Mouse (Mus musculus) neural tube, embryonic 13.5 days (tissue): Measurements from ENCODE around the gene Ercc1. TPM values are rescaled to one million over a fixed set of nuclear protein-coding genes. Genes with fewer than 3 reads are reported as not detected.

Experiments
- ATAC-seq: fragments of 200-750 bp; cut with Nextera tagmentation; 2 replicates; pipeline ENCODE4 v1.8.0; 2017; ENCODE audit warnings: low read depth, mild to moderate bottlenecking, moderate TSS enrichment, moderate library complexity
- H3K27ac ChIP-seq: fragments of 300-500 bp; sonication (generic); replicated peaks from 2 replicates; pipeline ENCODE4 v1.5.1; 2015; ENCODE audit warnings: moderate library complexity, mild to moderate bottlenecking, inconsistent platforms
- H3K27me3 ChIP-seq: fragments of 300-500 bp; sonication (generic); 2 replicates; pipeline ENCODE4 v1.6.1; 2015; ENCODE audit warnings: mild to moderate bottlenecking, inconsistent platforms
- H3K36me3 ChIP-seq: fragments of 300-500 bp; sonication (generic); 2 replicates; pipeline ENCODE4 v1.6.1; 2015; ENCODE audit warnings: mild to moderate bottlenecking, inconsistent platforms
- H3K4me1 ChIP-seq: fragments of 300-500 bp; sonication (generic); replicated peaks from 2 replicates; pipeline ENCODE4 v1.6.1; 2015; ENCODE audit warnings: inconsistent platforms
- H3K4me2 ChIP-seq: fragments of 300-500 bp; sonication (generic); 2 replicates; pipeline ENCODE4 v1.6.1; 2015; ENCODE audit warnings: inconsistent platforms, mild to moderate bottlenecking, moderate library complexity
- H3K4me3 ChIP-seq: fragments of 300-500 bp; sonication (generic); 2 replicates; pipeline ENCODE4 v1.5.1; 2015; ENCODE audit warnings: mild to moderate bottlenecking, inconsistent platforms
- H3K9ac ChIP-seq: fragments of 300-500 bp; sonication (generic); 2 replicates; pipeline ENCODE4 v1.6.1; 2015; ENCODE audit warnings: moderate library complexity, mild to moderate bottlenecking, inconsistent platforms
- H3K9me3 ChIP-seq: fragments of 300-500 bp; sonication (generic); 2 replicates; pipeline ENCODE4 v1.6.1; 2016; ENCODE audit warnings: inconsistent platforms
- WGBS: fragments of 180-500 bp; shearing (Covaris S2); methylation state at CpG from one replicate; pipeline ENCODE4 v1.1.7; 2015; 5-methylcytosine and 5-hydroxymethylcytosine counted together
- polyA plus RNA-seq: library from polyadenylated mRNA; unstranded; fragments of >200 nt; fragmentation: Nextera tagmentation; extraction: Ambion mirVana; gene quantifications from 2 replicates; pipeline ENCODE4 v1.2.1, GENCODE M21; 2015

Ercc1 gene
- polyA plus RNA-seq, 1 experiment from 2014 or later, result 90.7 TPM

DNA sequence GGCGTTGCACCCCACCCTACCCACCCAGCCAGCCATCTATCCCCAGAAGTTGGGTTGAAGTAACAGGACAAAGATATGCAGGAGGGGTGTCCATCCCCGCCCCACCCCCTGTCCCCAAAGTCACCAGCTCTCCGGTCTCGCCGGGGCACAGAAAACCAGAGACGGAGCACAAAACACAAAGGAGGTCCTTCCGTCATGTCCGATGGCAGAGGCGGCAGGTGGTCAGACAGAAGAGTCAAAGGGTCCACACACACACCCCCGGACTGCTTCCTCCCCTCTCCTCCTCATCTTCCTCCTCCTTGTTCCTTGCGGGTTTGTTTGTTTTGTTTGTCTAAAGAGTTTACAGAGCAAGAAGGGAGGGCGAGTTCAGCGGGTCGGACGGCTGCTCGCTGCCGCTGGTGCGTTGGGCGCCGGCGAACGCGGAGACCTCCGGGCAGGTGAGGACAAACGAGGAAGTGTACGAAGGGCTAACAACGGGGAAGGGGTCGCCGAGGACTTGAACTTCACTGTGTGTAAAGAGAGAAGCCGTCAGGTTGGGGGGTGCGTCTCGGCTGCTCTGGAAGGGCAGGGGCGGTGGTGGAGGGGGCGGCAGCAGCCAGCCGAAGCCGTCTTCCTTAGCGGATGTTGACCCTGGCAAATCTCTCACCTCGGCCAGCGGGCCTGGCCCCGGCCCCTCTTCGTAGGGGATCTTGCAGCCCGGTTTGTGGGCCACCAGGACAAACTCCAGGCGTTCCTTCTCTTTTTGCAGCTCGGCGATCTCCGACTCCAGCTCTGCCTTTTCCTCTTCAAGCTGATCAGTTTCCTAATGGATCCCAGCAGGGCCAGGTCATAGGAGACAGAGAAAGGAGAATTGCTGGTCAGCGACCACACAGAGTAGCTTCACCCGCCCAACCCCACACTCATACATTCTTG, 39.8 kb upstream of the Ercc1 start:
- peak overlapping the region; percentile 47 for H3K4me2 ChIP-seq
- peaks cover 54% of the 10 kb centered on the region for H3K4me1 ChIP-seq
- H3K4me3 ChIP-seq, result peak overlapping the region; percentile 26
- H3K9me3 ChIP-seq, result no peaks in the 10 kb centered on the region
- H3K36me3 ChIP-seq, result no peaks in the 10 kb centered on the region
- H3K9ac ChIP-seq, result peak overlapping the region; percentile 53
- no peak for ATAC-seq
- no peak overlapping the region for H3K27ac ChIP-seq
- 2% methylated on average over 48 of the region's 48 CpGs for WGBS
- H3K27me3 ChIP-seq, result peaks cover 61% of the 10 kb centered on the region

DNA sequence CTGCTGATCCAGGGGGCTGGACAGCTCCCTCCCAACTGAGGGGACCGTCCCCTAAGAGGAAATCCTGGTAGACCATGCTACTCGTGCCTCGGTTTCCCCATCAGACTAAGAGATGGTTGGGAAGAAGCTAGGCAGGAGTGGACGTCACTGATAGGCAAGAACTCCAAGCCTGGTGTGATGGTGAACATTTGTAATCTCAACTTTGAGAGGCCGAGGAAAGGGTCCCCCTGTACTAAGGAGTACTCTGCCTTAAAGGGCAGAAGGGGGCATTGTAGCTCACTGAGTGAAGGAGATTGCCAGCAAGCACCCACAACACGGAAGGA, 39.2 kb upstream of the Ercc1 start:
- Histone ChIP-seq H3K4me1 (peaks cover 55% of the 10 kb centered on the region), H3K4me3 (no peak overlapping the region), H3K27ac (no peak overlapping the region), H3K9me3 (no peaks in the 10 kb centered on the region), H3K9ac (peak overlapping the region; percentile 53), H3K4me2 (no peak overlapping the region), H3K27me3 (peaks cover 61% of the 10 kb centered on the region), H3K36me3 (no peaks in the 10 kb centered on the region)
- no peak for ATAC-seq
- WGBS, result 13% methylated on average over 6 of the region's 6 CpGs

DNA sequence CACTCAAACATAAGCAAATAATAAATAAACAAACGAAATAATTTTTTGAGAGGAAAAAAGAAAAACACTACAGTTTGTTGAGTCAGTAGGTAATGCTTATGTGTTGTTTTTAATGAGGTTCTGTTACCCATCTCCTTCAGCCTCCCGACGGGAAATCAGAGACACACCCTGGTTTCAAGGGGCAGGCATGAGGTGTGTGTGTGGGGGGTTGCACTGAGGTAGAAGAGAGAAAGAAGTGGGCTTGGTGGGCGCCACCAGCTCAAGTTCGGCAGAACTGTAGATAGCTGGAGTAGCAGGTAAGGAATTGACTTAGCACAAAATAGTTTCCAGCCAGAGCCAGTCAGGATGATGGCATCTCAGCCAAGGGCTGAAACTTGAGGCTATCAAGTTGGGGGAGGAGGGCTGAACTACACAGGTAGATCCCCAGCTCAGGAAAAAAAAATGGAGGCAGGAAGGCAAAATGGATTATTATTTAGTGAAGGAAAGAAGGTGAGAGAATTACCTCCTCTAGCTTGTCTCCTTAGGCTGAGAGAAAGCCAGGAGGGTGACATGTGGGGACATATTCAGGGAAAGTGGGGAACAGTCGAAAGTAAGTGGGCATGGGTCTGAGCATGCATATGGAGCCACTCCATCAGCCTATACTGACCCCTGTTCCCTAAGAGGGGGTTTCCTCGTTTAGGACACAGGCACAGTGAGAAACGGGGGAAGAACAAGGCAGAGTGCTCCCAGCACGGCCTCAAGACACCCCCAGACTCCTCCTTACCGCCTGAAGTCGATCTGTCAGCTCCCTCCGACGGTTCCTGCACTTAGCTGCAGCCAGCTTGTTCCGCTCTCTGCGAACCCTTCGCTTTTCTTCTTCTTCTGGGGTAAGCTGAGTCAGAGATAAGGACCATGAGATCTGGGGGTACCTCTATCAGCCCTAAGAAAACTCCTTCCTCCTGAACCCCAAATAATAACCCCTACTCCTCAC, 38.5 kb upstream of the Ercc1 start:
- Histone ChIP-seq H3K27me3 (peaks cover 63% of the 10 kb centered on the region), H3K4me1 (peaks cover 57% of the 10 kb centered on the region)
- WGBS, result 49% methylated on average over 16 of the region's 16 CpGs

DNA sequence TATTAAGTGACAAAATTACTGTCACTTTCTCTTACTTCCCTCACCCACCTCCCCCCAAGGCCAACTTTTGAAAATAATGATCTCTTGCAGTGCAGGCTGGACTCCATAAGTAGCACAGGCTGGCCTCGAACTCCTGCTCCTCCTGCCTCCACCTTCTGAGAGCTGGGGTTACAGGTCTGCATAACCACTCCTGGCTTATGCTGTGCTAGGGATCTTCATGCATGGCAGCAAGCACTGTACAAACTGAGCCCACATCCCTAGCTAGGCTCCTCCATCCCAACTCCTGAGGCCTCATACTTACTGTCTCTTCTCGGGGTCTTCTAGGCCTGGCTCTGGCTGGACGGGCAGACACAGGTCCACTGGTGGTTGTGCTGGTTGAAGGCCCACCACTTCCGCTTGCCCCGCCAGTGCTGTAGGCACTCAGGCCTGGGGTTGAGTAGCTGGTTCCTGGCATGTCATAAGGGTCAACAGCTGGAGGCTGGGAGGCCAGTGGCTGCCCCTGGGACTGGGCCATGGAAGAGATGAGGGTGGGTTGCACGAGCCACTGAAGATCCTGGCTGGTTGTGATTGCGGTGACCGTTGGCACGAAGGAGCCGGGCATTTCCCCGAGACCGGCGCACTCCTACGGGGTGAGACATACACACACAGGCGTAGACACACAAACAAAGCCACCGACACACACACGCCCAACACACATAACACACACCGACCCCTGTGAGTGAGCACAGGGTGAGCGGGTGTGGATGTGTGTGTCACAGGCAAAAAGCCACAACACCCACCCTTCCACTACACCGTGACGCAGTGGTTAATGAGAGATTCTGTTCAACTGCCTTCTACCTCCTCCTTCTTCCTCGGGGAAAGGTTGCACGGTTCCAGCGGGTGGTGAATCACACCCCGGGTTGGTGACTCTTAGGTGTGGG, 37.5 kb upstream of the Ercc1 start:
- H3K27me3 ChIP-seq, result peaks cover 65% of the 10 kb centered on the region
- H3K9ac ChIP-seq, result no peak overlapping the region
- H3K36me3 ChIP-seq, result no peaks in the 10 kb centered on the region
- 61% methylated on average over 25 of the region's 25 CpGs for WGBS
- no peaks in the 10 kb centered on the region for H3K9me3 ChIP-seq
- no peak for ATAC-seq
- no peak overlapping the region for H3K27ac ChIP-seq
- H3K4me1 ChIP-seq, result peaks cover 47% of the 10 kb centered on the region
- H3K4me3 ChIP-seq, result 0 out of 2 replicates have a peak overlapping the region, but pooled peaks have one; percentile 1
- peak overlapping the region; percentile 96 for H3K4me2 ChIP-seq

More for the DNA sequence above, 38.5 kb upstream of the Ercc1 start:
- no peak overlapping the region for H3K27ac ChIP-seq
- no peak overlapping the region for H3K9ac ChIP-seq
- no peak for ATAC-seq
- H3K36me3 ChIP-seq, result no peaks in the 10 kb centered on the region
- no peak overlapping the region for H3K4me2 ChIP-seq
- no peaks in the 10 kb centered on the region for H3K9me3 ChIP-seq
- no peak overlapping the region for H3K4me3 ChIP-seq

DNA sequence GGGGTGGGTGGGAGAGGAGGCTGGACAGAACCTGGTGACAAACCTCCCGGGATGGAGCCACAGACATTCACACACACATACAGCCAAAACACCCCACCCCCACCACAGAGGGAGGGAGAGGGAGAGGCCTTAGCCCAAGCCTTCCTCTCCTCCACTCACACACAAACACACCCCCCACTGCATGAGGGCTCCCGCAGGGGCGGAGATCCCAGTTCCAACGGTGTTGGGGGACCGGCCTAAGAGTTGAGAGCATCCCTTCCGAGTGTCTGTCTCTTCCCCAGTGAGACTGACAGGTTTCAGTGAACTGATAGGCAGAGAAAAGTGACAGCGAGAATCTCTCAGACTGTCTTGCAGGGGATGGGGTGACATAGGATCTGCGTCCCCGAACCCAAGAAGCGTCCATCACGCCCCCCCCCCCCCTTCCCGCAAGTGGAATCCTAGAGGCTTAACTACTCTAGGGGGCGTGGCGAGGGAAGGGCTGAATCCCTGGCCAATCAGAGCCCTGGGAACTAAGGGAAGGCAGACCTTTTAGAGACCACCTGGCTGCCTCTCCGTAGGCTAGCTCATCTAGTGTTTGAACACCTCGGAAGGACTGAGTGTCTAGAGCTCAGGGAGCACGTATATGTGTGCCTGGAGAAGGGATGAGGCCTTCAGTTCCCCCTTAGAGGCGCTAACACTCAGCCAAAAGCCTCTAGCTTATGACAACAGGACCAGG, 36.7 kb upstream of the Ercc1 start:
- Histone ChIP-seq H3K9ac (peak overlapping the region; percentile 63), H3K9me3 (no peaks in the 10 kb centered on the region), H3K36me3 (no peaks in the 10 kb centered on the region), H3K4me1 (peaks cover 45% of the 10 kb centered on the region), H3K4me2 (peak overlapping the region; percentile 96), H3K27me3 (peaks cover 61% of the 10 kb centered on the region), H3K4me3 (peak overlapping the region; percentile 61), H3K27ac (peak overlapping the region; percentile 76)
- peak; percentile 68 for ATAC-seq
- WGBS, result 4% methylated on average over 18 of the region's 18 CpGs

DNA sequence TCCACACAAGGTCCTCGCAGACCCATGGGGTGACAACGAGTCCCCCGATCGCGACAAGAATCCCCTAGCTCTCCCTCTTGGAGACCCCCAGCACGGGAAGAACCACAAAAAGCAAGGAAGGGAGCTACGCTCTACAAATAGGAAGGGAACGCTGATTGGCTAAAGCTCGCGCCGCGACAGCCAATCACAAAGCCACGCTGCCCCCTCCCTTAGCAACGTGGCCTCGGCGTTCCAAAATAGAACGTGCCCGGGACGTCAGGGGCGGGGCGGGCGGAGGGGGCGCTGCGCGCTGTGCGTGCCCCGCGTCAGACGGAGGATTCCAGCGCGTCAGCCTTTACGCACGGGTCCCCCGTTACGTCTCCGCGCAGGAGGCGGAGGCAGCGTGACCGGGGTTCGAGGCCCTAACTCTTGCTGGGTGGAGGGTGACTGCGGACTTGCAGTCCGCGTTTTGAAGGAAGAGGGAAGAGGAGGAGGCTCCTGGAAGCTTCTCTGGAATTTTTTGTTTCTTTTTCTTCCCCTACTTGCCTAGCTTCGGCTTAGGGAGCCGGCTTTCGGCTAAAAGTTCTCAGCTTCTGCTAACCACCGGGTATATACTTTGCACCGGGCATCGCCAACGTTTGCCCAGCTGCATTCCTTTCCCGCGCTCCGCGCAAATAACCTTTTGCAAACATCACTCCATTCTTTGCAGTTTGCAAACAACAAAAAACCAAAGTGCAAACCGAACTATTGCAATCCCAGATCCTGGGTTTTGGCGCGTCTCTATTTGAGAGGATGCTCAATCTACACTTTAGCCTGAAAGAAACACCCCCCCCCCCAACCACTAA, 35.9 kb upstream of the Ercc1 start:
- peaks cover 59% of the 10 kb centered on the region for H3K27me3 ChIP-seq
- WGBS, result under 1% methylated on average over 58 of the region's 58 CpGs
- peak; percentile 88 for ATAC-seq
- peaks cover 43% of the 10 kb centered on the region for H3K4me1 ChIP-seq
- peak overlapping the region; percentile 76 for H3K27ac ChIP-seq
- no peaks in the 10 kb centered on the region for H3K9me3 ChIP-seq
- H3K4me2 ChIP-seq, result peak overlapping the region; percentile 96
- H3K36me3 ChIP-seq, result no peaks in the 10 kb centered on the region
- H3K9ac ChIP-seq, result peak overlapping the region; percentile 63
- peak overlapping the region; percentile 61 for H3K4me3 ChIP-seq

DNA sequence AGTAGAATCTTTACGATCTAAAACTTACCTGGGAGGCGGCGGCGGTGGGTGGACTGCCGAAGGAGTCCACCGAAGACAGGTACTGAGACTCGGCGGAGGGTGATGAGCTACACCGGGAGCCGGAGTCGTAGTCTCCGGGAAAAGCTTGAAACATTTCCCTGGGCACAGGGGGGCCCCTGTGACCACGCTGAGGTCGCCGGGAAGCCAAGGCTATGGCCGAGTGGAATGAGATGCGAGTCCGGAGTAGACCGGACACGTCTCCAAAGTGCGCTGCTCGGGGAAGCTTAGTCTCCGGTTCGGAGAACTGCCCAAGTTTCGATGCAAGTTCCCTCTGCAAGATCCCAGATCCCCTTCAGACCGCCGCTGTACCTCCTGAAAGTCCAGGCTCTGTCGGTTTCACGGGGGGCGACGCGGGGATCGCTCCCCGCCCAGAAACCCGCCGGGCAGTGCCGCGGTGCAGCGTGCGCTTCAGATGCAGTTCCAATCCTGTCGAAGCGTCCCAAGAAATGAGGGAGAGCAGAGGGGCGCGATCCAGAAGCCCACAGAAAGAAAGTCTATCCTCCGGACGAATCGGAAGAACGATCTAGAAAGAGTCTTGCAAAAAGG, 35.2 kb upstream of the Ercc1 start:
- H3K4me1 ChIP-seq, result peaks cover 36% of the 10 kb centered on the region
- peak overlapping the region; percentile 59 for H3K9ac ChIP-seq
- peak overlapping the region; percentile 96 for H3K4me2 ChIP-seq
- H3K36me3 ChIP-seq, result no peaks in the 10 kb centered on the region
- H3K4me3 ChIP-seq, result peak overlapping the region; percentile 61
- 1% methylated on average over 48 of the region's 48 CpGs for WGBS
- ATAC-seq, result no peak
- H3K9me3 ChIP-seq, result no peaks in the 10 kb centered on the region
- peaks cover 57% of the 10 kb centered on the region for H3K27me3 ChIP-seq
- no peak overlapping the region for H3K27ac ChIP-seq

DNA sequence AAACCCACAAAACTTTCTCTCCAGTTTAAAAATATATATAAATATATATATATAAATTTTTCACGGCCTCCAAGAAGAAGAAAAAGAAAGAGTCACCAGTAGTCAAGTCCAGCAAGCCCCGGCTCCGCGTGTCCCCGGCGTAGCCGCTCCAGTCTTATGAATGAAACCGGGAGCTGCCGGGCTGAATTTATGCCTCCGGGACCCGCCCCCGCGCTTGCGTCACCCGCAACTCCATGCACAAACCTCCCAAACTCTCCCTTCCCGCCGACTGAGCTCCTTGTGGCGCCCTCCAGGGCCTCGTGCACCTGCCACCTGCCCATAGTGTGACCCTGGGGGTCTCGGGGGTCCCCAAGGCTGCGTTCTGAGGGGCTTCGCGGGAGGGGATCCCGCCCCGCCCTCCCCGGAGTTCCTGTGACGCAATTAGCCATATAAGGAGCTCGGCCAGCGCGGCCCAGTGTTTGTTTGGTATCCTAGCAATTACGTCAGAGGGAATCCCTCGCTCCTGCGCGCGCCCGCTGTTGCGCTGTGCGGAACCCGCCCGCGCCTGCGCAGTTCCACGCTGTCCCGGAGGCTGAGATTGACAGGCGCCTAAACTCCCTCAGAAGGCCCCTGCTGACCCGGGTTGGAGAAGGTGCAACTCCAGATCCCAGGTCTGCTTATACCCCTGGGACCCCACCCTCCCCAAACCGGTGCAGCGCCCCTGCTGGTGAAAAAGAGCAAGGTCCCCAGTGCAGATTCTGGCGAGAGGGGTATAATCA, 34.5 kb upstream of the Ercc1 start, which contains the start of gene Fosb:
Gene Fosb (minus strand): TSS at position 168 of the 758 bp plus-strand sequence.
- WGBS, result under 1% methylated on average over 48 of the region's 49 CpGs
- Histone ChIP-seq H3K4me3 (peak within 1 kb of the TSS; percentile 61), H3K36me3 (no peaks in the 10 kb centered on the region), H3K4me2 (peak within 1 kb of the TSS; percentile 96), H3K27me3 (peaks cover 57% of the 10 kb centered on the region), H3K9ac (peak within 1 kb of the TSS; percentile 75), H3K9me3 (no peaks in the 10 kb centered on the region), H3K4me1 (peaks cover 29% of the 10 kb centered on the region), H3K27ac (no peak within 1 kb of the TSS)
- ATAC-seq, result peak; percentile 77

DNA sequence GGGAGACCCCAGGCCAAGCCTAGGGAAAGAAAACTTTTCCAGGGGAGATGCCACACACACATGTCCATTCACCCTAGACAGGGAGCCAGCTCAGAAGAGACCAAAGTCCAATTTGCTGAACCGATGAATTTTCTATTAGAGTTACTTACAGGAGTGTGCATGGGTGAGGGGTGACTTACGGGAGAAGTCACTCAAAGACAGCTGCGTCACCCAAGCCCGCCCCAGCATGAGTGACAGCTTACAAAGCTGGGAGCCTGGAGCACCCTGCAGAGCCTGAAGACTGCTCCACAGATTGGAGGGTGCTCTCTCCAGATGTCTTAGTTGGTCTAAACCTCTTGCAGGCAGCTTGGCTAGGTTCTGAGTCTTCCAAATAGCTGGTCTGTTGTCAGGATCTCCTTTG, 32.6 kb upstream of the Ercc1 start:
- ATAC-seq, result no peak
- Histone ChIP-seq H3K9me3 (no peaks in the 10 kb centered on the region), H3K27me3 (peaks cover 47% of the 10 kb centered on the region), H3K36me3 (no peaks in the 10 kb centered on the region), H3K4me2 (no peak overlapping the region), H3K4me1 (peaks cover 26% of the 10 kb centered on the region), H3K4me3 (no peak overlapping the region), H3K27ac (no peak overlapping the region), H3K9ac (no peak overlapping the region)
- 46% methylated on average over 4 of the region's 4 CpGs for WGBS
